Mouse (Mus musculus) neural tube, embryonic 10.5 days (tissue): ENCODE results near the gene Cfl1.

Source experiments
- DNase-seq: peaks from one replicate; pipeline ENCODE4 v3.0.0-alpha.2; 2017; ENCODE audit warnings: low spot score; ENCODE audit errors: extremely low spot score

Cfl1 gene

DNA sequence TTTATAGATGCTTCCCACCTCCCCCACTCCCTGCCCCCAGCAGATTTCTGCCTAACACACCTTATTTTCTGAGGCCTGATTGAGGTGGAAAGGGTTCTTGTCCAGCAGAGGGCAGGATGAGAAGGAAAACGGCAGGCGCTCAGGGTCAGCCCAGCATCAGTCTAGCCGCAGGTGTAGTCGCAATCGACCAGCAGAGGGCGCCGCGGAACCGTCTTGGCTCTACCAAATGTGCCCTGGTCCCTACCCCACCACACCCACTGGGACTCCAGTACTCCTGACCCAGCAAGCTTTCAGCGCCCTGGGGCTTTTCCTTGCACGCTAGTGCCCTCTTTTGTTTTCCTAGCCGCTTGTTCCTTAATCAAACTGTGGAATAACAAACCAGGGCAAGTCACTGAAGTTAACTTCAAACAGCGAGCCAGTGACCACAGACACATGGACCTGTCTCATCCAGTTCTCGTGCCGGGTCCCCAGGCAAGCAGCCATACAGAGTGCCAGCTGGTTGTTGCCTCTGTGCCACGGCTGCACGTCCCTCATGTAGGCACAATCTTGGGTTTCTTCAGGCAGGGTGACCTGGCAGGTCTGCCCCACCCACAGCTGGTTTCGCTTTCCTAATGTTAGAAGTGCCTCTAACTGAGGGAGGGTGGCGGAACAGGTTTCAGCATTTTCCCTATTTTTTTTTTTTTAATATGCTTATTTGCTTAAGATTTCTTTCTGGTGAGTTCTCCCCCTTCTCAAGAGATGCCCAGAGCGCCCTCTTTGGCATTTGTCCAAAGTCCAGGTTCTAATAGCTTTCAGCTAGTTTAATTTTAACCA lies 39.3 kb downstream of the Cfl1 start:
- DNase-seq = peak; percentile 98

DNA sequence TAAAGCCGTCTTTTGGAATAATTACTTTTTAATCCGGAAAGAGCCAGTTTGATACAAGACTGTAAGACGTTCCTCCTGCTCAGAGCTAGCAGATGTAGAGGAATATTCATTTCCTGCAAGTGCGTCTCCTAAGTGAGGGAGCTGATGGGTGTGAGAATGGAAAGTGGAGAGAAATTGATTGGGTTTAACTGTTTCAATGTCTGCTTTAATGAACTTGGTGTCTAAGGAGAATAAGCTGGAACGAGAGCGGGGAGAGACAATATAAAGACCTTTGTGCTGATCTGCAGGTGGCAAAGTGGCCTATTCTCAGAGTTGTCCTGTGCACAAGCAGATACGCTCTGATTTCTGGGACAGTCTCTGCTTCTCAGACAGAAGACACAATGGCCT lies 39.9 kb downstream of the Cfl1 start:
- no peak for DNase-seq

DNA sequence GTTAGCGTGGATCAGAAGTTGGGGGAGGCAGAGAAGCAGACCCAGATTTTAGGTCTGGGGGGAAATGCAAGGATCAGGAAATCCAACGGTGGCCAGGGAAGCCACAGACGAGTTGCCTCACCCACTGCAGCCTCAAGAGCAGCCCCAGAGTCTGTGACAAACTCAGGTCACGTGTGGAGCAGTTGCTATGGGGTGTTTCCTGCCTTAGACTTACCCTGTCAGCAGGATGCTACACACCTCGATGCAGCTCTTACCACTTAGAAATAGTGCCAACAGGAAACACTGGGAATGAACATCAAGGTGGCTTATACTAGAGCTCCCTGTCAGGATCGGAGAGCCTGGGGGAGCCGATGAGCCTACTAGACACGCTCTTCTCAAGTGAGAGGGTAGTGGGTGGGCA lies 42.3 kb downstream of the Cfl1 start:
- no peak for DNase-seq

DNA sequence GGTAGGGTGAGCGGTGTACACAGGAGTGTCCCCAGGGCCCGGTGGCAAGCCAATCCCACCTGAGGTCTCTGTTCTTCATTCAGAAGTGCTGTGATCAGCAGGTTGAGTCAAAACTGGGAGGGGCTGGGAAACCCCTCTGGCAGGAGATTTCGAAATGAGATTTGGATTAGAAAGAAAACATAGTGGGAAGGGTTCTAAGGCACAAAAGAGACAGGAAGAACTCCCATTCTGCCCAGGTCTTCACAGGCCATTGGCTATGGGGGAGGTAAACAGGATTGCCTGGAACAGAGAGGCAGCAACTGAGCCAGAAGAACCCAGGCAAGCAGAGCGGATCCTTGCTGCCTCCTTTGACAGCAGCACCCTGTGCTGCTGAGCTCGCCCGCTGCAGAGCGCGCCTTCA lies 48.5 kb downstream of the Cfl1 start:
- no peak for DNase-seq

DNA sequence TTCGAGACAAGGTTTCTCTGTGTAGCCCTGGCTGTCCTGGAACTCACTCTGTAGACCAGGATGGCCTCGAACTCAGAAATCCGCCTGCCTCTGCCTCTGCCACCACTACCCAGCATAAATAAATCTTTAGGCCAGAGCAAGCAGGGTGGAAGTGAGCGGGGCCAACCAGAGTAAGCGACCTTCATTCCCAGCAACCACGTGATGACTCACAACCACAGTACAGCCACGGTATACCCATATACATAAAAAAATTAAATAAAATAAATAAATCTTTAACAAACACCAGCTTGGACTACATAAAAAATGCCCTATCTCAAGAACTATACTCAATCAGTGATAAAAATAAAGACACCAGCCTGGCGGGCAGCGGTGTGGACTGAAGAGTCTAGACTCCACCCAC lies 53.1 kb downstream of the Cfl1 start:
- DNase-seq = no peak

DNA sequence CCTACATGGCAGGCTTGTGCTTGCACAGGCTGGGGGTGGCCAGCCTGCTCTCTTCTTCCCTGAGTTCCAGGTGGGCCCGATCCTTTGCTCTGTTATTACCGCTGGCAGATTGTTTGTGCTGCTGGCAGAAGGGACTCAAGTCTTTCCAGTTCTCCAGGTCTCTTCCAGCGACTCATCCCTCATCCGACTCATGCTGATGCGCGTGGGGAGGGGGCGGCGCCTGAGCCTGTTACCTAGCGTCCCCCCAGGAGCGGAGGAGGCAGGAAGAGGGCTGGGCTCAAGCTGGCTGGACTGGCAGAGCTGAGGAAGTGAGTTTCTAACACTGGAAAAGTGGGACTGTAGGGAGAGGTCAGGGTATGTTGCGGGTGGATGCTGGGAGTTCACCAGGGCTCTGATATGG lies 53.8 kb downstream of the Cfl1 start:
- no peak for DNase-seq
